Mouse (Mus musculus) heart, postnatal 0 days (tissue): ENCODE measurements around the gene Mup4.

Source experiments
- CTCF ChIP-seq: IDR thresholded peaks from 2 replicates; pipeline ENCODE4 v1.5.1; 2016; ENCODE audit warnings: antibody characterized with exemption, control low read depth, low read depth
- EP300 ChIP-seq: IDR thresholded peaks from 2 replicates; pipeline ENCODE4 v1.6.1; 2016; ENCODE audit warnings: antibody characterized with exemption, low read depth

DNA sequence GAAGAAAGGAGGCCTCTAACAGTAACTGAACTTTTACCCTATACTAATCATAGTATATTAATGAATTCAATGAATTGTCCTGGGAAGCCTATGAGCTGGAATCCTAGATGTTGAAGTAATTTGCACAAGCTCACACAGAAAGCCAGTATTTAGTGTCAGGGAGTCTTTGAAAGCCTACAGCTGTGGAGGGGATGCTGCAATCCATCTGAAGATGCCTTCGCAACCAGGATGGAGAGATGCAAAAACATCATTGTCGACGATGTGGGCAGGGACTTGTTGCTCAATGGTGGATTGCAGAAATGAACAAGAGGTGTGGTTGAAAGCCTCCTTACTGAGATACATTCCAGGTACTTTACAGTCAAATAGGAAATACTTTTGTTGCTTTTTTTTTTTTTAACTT lies 42.5 kb downstream of the Mup4 start:
- no peak for TF ChIP-seq CTCF
- TF ChIP-seq EP300 = no peak
